Mouse (Mus musculus) neural tube, embryonic 14.5 days (tissue): ENCODE results near the gene Pole2. TPM values are rescaled to one million over a fixed set of nuclear protein-coding genes. Genes with fewer than 3 reads are reported as not detected.

ENCODE experiments used
- ATAC-seq: fragments of 200-750 bp; cut with Nextera tagmentation; 2 replicates; pipeline ENCODE4 v1.8.0; 2017; ENCODE audit warnings: low read depth, mild to moderate bottlenecking, moderate TSS enrichment, moderate library complexity
- H3K27ac ChIP-seq: fragments of 300-500 bp; sonication (generic); 2 replicates; pipeline ENCODE4 v1.5.1; 2014; ENCODE audit warnings: low read depth, mild to moderate bottlenecking, control low read depth, low read length, moderate library complexity, mixed read lengths
- H3K27me3 ChIP-seq: fragments of 300-500 bp; sonication (generic); 2 replicates; pipeline ENCODE4 v1.6.1; 2014; ENCODE audit warnings: low read length; ENCODE audit not compliant: control insufficient read depth, insufficient read depth
- H3K36me3 ChIP-seq: fragments of 300-500 bp; sonication (generic); 2 replicates; pipeline ENCODE4 v1.6.1; 2014; ENCODE audit warnings: low read length, mixed read lengths; ENCODE audit not compliant: control insufficient read depth, insufficient read depth
- H3K4me1 ChIP-seq: fragments of 300-500 bp; sonication (generic); 2 replicates; pipeline ENCODE4 v1.6.1; 2014; ENCODE audit warnings: low read length; ENCODE audit not compliant: control insufficient read depth, insufficient read depth
- H3K4me2 ChIP-seq: fragments of 300-500 bp; sonication (generic); 2 replicates; pipeline ENCODE4 v1.6.1; 2014; ENCODE audit warnings: mild to moderate bottlenecking, low read depth, low read length, control low read depth
- H3K4me3 ChIP-seq: fragments of 300-500 bp; sonication (generic); 2 replicates; pipeline ENCODE4 v1.5.1; 2014; ENCODE audit warnings: low read depth, low read length, control low read depth, mixed read lengths
- H3K9ac ChIP-seq: fragments of 300-500 bp; sonication (generic); replicated peaks from 2 replicates; pipeline ENCODE4 v1.6.1; 2014; ENCODE audit warnings: low read depth, mild to moderate bottlenecking, control low read depth, low read length, mixed read lengths
- H3K9me3 ChIP-seq: fragments of 300-500 bp; sonication (generic); 2 replicates; pipeline ENCODE4 v1.6.1; 2016; ENCODE audit warnings: low read length; ENCODE audit not compliant: control insufficient read depth
- WGBS: fragments of 180-500 bp; shearing (Covaris S2); extraction: QIAGEN DNeasy Blood & Tissue Kit; methylation state at CpG from one replicate; pipeline ENCODE4 v1.1.7; 2014; 5-methylcytosine and 5-hydroxymethylcytosine counted together
- polyA plus RNA-seq: library from polyadenylated mRNA; unstranded; fragments of >200 nt; fragmentation: Nextera tagmentation; extraction: Ambion mirVana; gene quantifications from 2 replicates; pipeline ENCODE4 v1.2.1, GENCODE M21; 2014

Gene Pole2
- polyA plus RNA-seq, 1 experiment from 2014 or later = 3.4 TPM

DNA sequence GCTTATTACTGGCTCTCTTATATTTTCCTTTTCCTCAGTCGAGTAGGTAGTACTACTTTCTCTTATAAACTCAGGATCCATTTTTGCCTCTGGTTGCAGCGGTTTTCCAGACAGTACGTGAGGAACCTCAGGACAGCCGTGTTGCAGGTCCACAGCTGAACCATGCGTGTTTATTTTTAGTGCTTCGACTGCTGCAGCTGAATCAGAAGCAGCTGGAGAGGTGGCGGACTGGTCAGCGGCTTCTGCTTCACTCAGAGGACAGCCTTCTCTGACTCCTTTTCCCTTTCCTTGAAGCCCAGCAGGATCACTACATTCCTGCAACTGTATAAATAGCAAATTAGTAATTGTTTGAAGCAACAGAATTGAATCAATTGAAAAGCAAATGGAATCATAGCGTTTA lies 37.9 kb downstream of the Pole2 start:
- no peak overlapping the region for H3K27ac ChIP-seq
- no peak for ATAC-seq
- no peaks in the 10 kb centered on the region for H3K9me3 ChIP-seq
- H3K4me2 ChIP-seq = no peak overlapping the region
- peaks cover 3% of the 10 kb centered on the region; the same call in 1 of the 2 replicates for H3K36me3 ChIP-seq
- H3K27me3 ChIP-seq = no peaks in the 10 kb centered on the region
- no peak overlapping the region for H3K9ac ChIP-seq
- H3K4me3 ChIP-seq = no peak overlapping the region
- H3K4me1 ChIP-seq = peaks cover 10% of the 10 kb centered on the region
- 89% methylated on average over 9 of the region's 9 CpGs for WGBS

DNA sequence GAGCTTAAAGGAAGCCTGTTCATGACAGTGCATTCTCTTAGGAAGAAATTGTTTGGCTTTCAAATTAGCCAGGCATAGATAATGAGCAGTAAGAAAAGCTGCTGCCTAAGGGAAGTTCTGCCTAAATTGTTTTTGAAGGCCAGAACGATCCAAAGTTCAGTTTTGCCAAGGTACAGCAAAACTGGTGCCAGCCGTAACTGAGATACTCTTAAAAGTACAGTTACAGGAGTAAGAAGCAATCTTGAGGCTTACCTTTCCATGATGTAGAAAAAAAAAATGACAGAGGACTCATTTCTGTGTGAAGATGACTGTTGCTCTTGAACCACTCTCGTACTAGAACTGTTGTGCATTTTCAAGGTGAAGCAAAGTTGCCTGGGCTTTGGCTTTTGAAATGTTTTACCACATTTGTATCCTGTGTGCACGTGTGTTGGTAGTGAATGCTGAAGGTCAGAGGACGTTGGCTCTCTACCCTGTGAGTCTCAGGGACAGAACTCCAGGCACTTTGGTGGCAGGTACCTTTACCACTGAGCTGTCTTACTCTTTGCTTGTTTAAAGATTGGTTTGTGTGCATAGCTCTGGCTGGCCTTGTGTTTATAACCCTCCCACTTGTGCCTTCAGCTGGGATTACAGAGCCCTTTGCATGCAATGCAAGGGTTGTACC lies 41.1 kb downstream of the Pole2 start:
- no peak for ATAC-seq
- peak overlapping the region; percentile 14; the same call in 1 of the 2 replicates for H3K4me2 ChIP-seq
- H3K9ac ChIP-seq = no peak overlapping the region; the same call in 1 of the 2 replicates
- H3K4me3 ChIP-seq = no peak overlapping the region
- WGBS = 77% methylated on average over 5 of the region's 5 CpGs
- no peaks in the 10 kb centered on the region for H3K9me3 ChIP-seq
- H3K27ac ChIP-seq = no peak overlapping the region
- peaks cover 3% of the 10 kb centered on the region; the same call in 1 of the 2 replicates for H3K36me3 ChIP-seq
- H3K4me1 ChIP-seq = peaks cover 15% of the 10 kb centered on the region
- no peaks in the 10 kb centered on the region for H3K27me3 ChIP-seq

DNA sequence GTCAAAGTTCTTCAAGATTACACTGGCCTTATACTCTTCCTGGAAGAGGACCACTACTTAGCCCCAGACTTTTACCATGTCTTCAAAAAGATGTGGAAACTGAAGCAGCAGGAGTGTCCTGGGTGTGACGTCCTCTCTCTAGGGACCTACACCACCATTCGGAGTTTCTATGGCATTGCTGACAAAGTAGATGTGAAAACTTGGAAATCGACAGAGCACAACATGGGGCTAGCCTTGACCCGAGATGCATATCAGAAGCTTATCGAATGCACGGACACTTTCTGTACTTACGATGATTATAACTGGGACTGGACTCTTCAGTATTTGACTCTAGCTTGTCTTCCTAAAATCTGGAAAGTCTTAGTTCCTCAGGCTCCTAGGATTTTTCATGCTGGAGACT lies 42.6 kb downstream of the Pole2 start:
- peak overlapping the region; percentile 98 for H3K4me2 ChIP-seq
- peak overlapping the region; percentile 82 for H3K4me3 ChIP-seq
- peaks cover 3% of the 10 kb centered on the region; the same call in 1 of the 2 replicates for H3K36me3 ChIP-seq
- no peaks in the 10 kb centered on the region for H3K27me3 ChIP-seq
- H3K9ac ChIP-seq = no peak overlapping the region
- H3K27ac ChIP-seq = no peak overlapping the region
- H3K9me3 ChIP-seq = no peaks in the 10 kb centered on the region
- 76% methylated on average over 7 of the region's 7 CpGs for WGBS
- no peak for ATAC-seq
- H3K4me1 ChIP-seq = peaks cover 15% of the 10 kb centered on the region

DNA sequence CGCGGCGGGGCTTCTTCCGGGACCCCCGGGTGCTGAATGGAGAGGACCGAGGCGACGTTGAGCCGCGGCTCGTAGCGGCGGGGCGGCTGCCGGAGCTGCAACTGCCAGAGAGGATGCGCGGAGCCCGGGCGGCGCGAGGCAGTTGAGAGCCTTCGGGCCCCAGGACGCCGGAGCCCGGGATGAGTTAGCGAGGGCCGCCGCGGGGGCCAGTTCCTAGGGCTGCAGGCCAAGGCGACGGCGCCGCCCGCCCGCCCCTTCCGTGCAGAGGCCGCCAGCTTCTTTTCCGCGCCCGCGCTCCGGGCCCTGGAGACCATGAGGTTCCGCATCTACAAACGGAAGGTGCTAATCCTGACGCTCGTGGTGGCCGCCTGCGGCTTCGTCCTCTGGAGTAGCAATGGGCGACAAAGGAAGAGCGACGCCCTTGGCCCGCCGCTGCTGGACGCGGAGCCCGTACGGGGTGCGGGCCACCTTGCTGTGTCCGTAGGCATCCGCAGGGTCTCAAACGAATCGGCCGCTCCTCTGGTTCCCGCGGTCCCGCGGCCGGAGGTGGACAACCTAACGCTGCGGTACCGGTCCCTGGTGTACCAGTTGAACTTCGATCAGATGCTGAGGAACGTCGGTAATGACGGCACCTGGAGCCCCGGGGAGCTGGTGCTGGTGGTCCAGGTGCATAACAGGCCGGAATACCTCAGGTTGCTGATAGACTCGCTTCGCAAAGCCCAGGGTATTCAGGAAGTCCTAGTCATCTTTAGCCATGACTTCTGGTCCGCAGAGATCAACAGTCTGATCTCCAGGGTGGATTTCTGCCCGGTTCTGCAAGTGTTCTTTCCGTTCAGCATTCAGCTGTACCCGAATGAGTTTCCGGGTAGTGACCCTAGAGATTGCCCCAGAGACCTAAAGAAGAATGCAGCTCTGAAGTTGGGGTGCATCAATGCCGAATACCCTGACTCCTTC lies 43.4 kb downstream of the Pole2 start:
- WGBS = 2% methylated on average over 80 of the region's 86 CpGs
- Histone ChIP-seq H3K9me3 (no peaks in the 10 kb centered on the region), H3K4me1 (peaks cover 15% of the 10 kb centered on the region), H3K27ac (peak overlapping the region; percentile 90), H3K36me3 (peaks cover 3% of the 10 kb centered on the region; the same call in 1 of the 2 replicates), H3K4me2 (peak overlapping the region; percentile 98), H3K9ac (peak overlapping the region; percentile 90), H3K4me3 (peak overlapping the region; percentile 82), H3K27me3 (no peaks in the 10 kb centered on the region)
- peak; percentile 74 for ATAC-seq

GRCm38 (mm10) chr12:69183583-69184308 lies 44.2 kb downstream of the Pole2 start, which contains the start of the genes Rpl36al and Mgat2:
TSS of gene Rpl36al (minus strand) at chr12:69184083.
TSS of gene Mgat2 (plus strand) at chr12:69184157.
- Histone ChIP-seq H3K27me3 (no peaks in the 10 kb centered on the region), H3K27ac (peak within 1 kb of the TSS; percentile 90), H3K9me3 (no peaks in the 10 kb centered on the region), H3K36me3 (peaks cover 3% of the 10 kb centered on the region; the same call in 1 of the 2 replicates), H3K4me2 (peak within 1 kb of the TSS; percentile 98), H3K4me1 (peaks cover 15% of the 10 kb centered on the region), H3K4me3 (peak within 1 kb of the TSS; percentile 82), H3K9ac (peak within 1 kb of the TSS; percentile 90)
- peak; percentile 99 for ATAC-seq
- under 1% methylated on average over 77 of the region's 84 CpGs for WGBS

DNA sequence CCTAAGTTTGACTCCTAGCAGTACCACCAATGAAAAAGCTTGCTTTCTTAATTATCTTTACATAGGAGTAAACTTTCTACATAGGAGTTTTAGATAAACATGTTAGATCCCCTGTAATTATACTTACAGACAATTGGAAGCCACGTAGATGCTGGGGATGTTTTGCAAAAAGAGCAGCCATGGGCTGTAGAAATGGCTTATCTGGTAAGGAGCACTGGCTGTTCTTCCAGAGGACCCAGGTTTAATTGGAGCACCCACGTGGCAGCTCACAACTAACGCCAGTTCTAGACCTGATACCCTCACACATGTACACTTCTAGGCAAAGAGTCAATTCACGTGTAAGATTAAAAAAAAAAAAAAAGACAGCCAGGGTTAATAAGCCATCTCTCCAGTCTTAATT lies 46.2 kb downstream of the Pole2 start:
- no peaks in the 10 kb centered on the region for H3K9me3 ChIP-seq
- no peak overlapping the region for H3K4me3 ChIP-seq
- H3K4me2 ChIP-seq = no peak overlapping the region
- H3K27me3 ChIP-seq = no peaks in the 10 kb centered on the region
- no peak overlapping the region for H3K9ac ChIP-seq
- no peaks in the 10 kb centered on the region for H3K36me3 ChIP-seq
- WGBS = 89% methylated on average over 4 of the region's 4 CpGs
- no peak overlapping the region for H3K27ac ChIP-seq
- no peak for ATAC-seq
- peaks cover 11% of the 10 kb centered on the region for H3K4me1 ChIP-seq

DNA sequence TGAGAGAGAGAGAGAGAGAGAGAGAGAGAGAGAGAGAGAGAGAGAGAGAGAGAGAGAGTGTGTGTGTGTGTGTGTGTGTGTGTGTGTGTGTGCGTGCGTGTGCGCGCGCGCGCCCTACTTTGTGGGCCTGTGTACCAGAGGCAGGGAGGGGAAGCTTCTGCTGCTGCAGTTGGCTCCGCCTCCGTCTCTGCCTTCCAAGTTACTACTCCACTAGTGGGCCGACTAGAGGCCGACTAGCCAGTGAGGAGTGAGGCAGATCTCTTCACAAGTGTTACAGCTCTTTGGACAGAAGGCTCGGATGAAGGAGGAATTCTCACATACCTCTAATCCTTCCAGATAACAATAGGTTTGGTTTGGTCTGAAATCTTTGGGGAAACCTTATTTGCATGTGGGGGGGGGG lies 48.6 kb downstream of the Pole2 start:
- Histone ChIP-seq H3K36me3 (no peaks in the 10 kb centered on the region), H3K27ac (no peak overlapping the region), H3K4me3 (no peak overlapping the region), H3K4me1 (0 out of 2 replicates have a peak, but pooled peaks cover 4% of the 10 kb centered on the region), H3K9ac (no peak overlapping the region), H3K4me2 (no peak overlapping the region), H3K9me3 (no peaks in the 10 kb centered on the region), H3K27me3 (no peaks in the 10 kb centered on the region)
- 80% methylated on average over 12 of the region's 12 CpGs for WGBS
- ATAC-seq = no peak

DNA sequence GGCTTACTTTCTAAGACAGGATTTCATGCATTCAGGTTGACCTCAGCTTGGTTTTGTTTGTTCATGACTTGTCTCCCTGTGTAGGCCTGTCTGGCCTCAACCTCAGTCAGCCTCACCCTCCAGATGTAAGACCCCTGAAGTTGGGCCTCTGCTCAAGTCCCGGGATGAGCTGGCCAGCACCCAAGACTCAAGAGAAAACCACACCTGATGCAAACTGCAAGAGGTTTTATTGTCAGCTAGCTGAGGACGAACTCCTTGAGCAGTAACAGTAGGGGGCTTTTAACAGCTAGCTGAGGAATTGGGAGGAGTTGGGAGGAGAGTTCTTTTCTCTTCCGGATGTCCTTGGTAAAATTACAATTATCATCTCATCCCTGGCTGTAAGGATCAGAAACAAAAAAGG lies 50.5 kb downstream of the Pole2 start:
- Histone ChIP-seq H3K27ac (no peak overlapping the region), H3K4me3 (no peak overlapping the region), H3K9ac (no peak overlapping the region), H3K4me1 (no peaks in the 10 kb centered on the region), H3K9me3 (no peaks in the 10 kb centered on the region), H3K27me3 (no peaks in the 10 kb centered on the region), H3K36me3 (no peaks in the 10 kb centered on the region), H3K4me2 (no peak overlapping the region)
- WGBS = 68% methylated on average over 3 of the region's 3 CpGs
- no peak for ATAC-seq
